Mouse (Mus musculus): Measurements from ENCODE around the gene Rsc1a1. TPM values are rescaled to one million over a fixed set of nuclear protein-coding genes. Genes with fewer than 3 reads are reported as not detected.

Gene Rsc1a1
- total and polyA plus RNA-seq, 3 experiments: 2.4 to 15.0 (median 7.3) TPM

- H3K9me3 ChIP-seq (replicated peaks): no peaks in the 10 kb centered on the region
- peaks cover 15% of the 10 kb centered on the region for H3K27me3 ChIP-seq (ENCODE audit: insufficient read depth, low read length)
- ATAC-seq (ENCODE audit: extremely low read depth, insufficient number of reproducible peaks, low FRiP score, poor library complexity, severe bottlenecking) (no peak), DNase-seq (ENCODE audit: low spot score) (no peak)
- peaks cover 11% of the 10 kb centered on the region for H3K36me3 ChIP-seq (replicated peaks)
- no peak overlapping the region for H3K4me3 ChIP-seq (ENCODE audit: low read depth, low read length)
- TF ChIP-seq CTCF (IDR thresholded peaks at IDR 0.05; ENCODE audit: low read depth, low read length): no peak
- TF ChIP-seq GATA2 (IDR thresholded peaks at IDR 0.05; ENCODE audit: borderline replicate concordance, low read depth, low read length): no peak
- TF ChIP-seq GATA1 (IDR thresholded peaks at IDR 0.05; ENCODE audit: borderline replicate concordance, low read length): no peak
- no peak for TF ChIP-seq POLR2AphosphoS5 (IDR thresholded peaks at IDR 0.05; ENCODE audit: insufficient replicate concordance, low read depth, low read length)
- TF ChIP-seq TAL1 (conservative IDR thresholded peaks at IDR 0.05; ENCODE audit: low read depth, low read length): no peak
- H3K4me1 ChIP-seq (ENCODE audit: insufficient read depth, low read depth, low read length): peaks cover 39% of the 10 kb centered on the region
These were observed 40.3 kb upstream of the Rsc1a1 start for GRCm38 (mm10) chr4:141725738-141726137.

GRCm38 (mm10) chr4:141725277-141725676 is 39.9 kb upstream of the Rsc1a1 start:
- H3K4me1 ChIP-seq (ENCODE audit: insufficient read depth, low read depth, low read length): peaks cover 39% of the 10 kb centered on the region
- H3K4me3 ChIP-seq (ENCODE audit: low read depth, low read length): no peak overlapping the region
- ATAC-seq (ENCODE audit: extremely low read depth, insufficient number of reproducible peaks, low FRiP score, poor library complexity, severe bottlenecking): no peak
- peaks cover 16% of the 10 kb centered on the region for H3K36me3 ChIP-seq (replicated peaks)
- TF ChIP-seq TAL1 (conservative IDR thresholded peaks at IDR 0.05; ENCODE audit: low read depth, low read length) (no peak), GATA2 (IDR thresholded peaks at IDR 0.05; ENCODE audit: borderline replicate concordance, low read depth, low read length) (no peak), CTCF (IDR thresholded peaks at IDR 0.05; ENCODE audit: low read depth, low read length) (no peak), GATA1 (IDR thresholded peaks at IDR 0.05; ENCODE audit: borderline replicate concordance, low read length) (no peak), POLR2AphosphoS5 (IDR thresholded peaks at IDR 0.05; ENCODE audit: insufficient replicate concordance, low read depth, low read length) (no peak)
- H3K9me3 ChIP-seq (replicated peaks): no peaks in the 10 kb centered on the region
- peaks cover 11% of the 10 kb centered on the region for H3K27me3 ChIP-seq (ENCODE audit: insufficient read depth, low read length)
- DNase-seq (ENCODE audit: low spot score): no peak

- no peak for TF ChIP-seq POLR2AphosphoS5 (IDR thresholded peaks at IDR 0.05; ENCODE audit: insufficient replicate concordance, low read depth, low read length)
- no peak for TF ChIP-seq GATA2 (IDR thresholded peaks at IDR 0.05; ENCODE audit: borderline replicate concordance, low read depth, low read length)
- TF ChIP-seq TAL1 (conservative IDR thresholded peaks at IDR 0.05; ENCODE audit: low read depth, low read length): no peak
- TF ChIP-seq CTCF (IDR thresholded peaks at IDR 0.05; ENCODE audit: low read depth, low read length): no peak
- TF ChIP-seq GATA1 (IDR thresholded peaks at IDR 0.05; ENCODE audit: borderline replicate concordance, low read length): no peak
- Histone ChIP-seq H3K27me3 (ENCODE audit: insufficient read depth, low read length) (peaks cover 9% of the 10 kb centered on the region), H3K4me3 (ENCODE audit: low read depth, low read length) (no peak overlapping the region), H3K9me3 (replicated peaks) (peaks cover 2% of the 10 kb centered on the region; the same call in 1 of the 2 replicates), H3K4me1 (ENCODE audit: insufficient read depth, low read depth, low read length) (peaks cover 45% of the 10 kb centered on the region), H3K36me3 (replicated peaks) (peaks cover 22% of the 10 kb centered on the region)
- DNase-seq (ENCODE audit: low spot score) (no peak), ATAC-seq (ENCODE audit: extremely low read depth, insufficient number of reproducible peaks, low FRiP score, poor library complexity, severe bottlenecking) (no peak)
These were observed 39.2 kb upstream of the Rsc1a1 start for GRCm38 (mm10) chr4:141724594-141724993.

- Histone ChIP-seq H3K9me3 (replicated peaks) (peaks cover 2% of the 10 kb centered on the region; the same call in 1 of the 2 replicates), H3K4me1 (ENCODE audit: insufficient read depth, low read depth, low read length) (peaks cover 53% of the 10 kb centered on the region), H3K4me3 (ENCODE audit: low read depth, low read length) (peak overlapping the region; percentile 99), H3K27me3 (ENCODE audit: insufficient read depth, low read length) (peaks cover 3% of the 10 kb centered on the region; the same call in 1 of the 2 replicates), H3K36me3 (replicated peaks) (peaks cover 30% of the 10 kb centered on the region)
- ATAC-seq (ENCODE audit: extremely low read depth, insufficient number of reproducible peaks, low FRiP score, poor library complexity, severe bottlenecking) (no peak), DNase-seq (ENCODE audit: low spot score) (no peak)
- TF ChIP-seq GATA2 (IDR thresholded peaks at IDR 0.05; ENCODE audit: borderline replicate concordance, low read depth, low read length) (no peak), POLR2AphosphoS5 (IDR thresholded peaks at IDR 0.05; ENCODE audit: insufficient replicate concordance, low read depth, low read length) (no peak), CTCF (IDR thresholded peaks at IDR 0.05; ENCODE audit: low read depth, low read length) (no peak), TAL1 (conservative IDR thresholded peaks at IDR 0.05; ENCODE audit: low read depth, low read length) (no peak), GATA1 (IDR thresholded peaks at IDR 0.05; ENCODE audit: borderline replicate concordance, low read length) (no peak)
These were observed 38.3 kb upstream of the Rsc1a1 start for GRCm38 (mm10) chr4:141723673-141724068.

- Histone ChIP-seq H3K27me3 (ENCODE audit: insufficient read depth, low read length) (peaks cover 3% of the 10 kb centered on the region; the same call in 1 of the 2 replicates), H3K4me1 (ENCODE audit: insufficient read depth, low read depth, low read length) (peaks cover 56% of the 10 kb centered on the region), H3K9me3 (replicated peaks) (peaks cover 2% of the 10 kb centered on the region; the same call in 1 of the 2 replicates), H3K36me3 (replicated peaks) (peaks cover 35% of the 10 kb centered on the region), H3K4me3 (ENCODE audit: low read depth, low read length) (peak within 1 kb of the TSS; percentile 99)
- no peak for TF ChIP-seq TAL1 (conservative IDR thresholded peaks at IDR 0.05; ENCODE audit: low read depth, low read length)
- no peak for TF ChIP-seq GATA2 (IDR thresholded peaks at IDR 0.05; ENCODE audit: borderline replicate concordance, low read depth, low read length)
- DNase-seq (ENCODE audit: low spot score): peak; percentile 93
- peak; percentile 11; the same call in 1 of the 2 replicates for ATAC-seq (ENCODE audit: extremely low read depth, insufficient number of reproducible peaks, low FRiP score, poor library complexity, severe bottlenecking)
These were observed 37.6 kb upstream of the Rsc1a1 start, which contains the start of gene Ddi2 for GRCm38 (mm10) chr4:141722731-141723672. Ddi2 (minus strand) TSS chr4:141723419.

- peak overlapping the region; percentile 99 for H3K4me3 ChIP-seq (ENCODE audit: low read depth, low read length)
- no peaks in the 10 kb centered on the region for H3K27me3 ChIP-seq (ENCODE audit: insufficient read depth, low read length)
- H3K36me3 ChIP-seq (replicated peaks): peaks cover 45% of the 10 kb centered on the region
- ATAC-seq (ENCODE audit: extremely low read depth, insufficient number of reproducible peaks, low FRiP score, poor library complexity, severe bottlenecking): no peak
- peaks cover 2% of the 10 kb centered on the region; the same call in 1 of the 2 replicates for H3K9me3 ChIP-seq (replicated peaks)
- TF ChIP-seq GATA1 (IDR thresholded peaks at IDR 0.05; ENCODE audit: borderline replicate concordance, low read length) (no peak), TAL1 (conservative IDR thresholded peaks at IDR 0.05; ENCODE audit: low read depth, low read length) (no peak), GATA2 (IDR thresholded peaks at IDR 0.05; ENCODE audit: borderline replicate concordance, low read depth, low read length) (no peak)
- no peak for DNase-seq (ENCODE audit: low spot score)
- H3K4me1 ChIP-seq (ENCODE audit: insufficient read depth, low read depth, low read length): peaks cover 65% of the 10 kb centered on the region
These were observed 36.6 kb upstream of the Rsc1a1 start for GRCm38 (mm10) chr4:141721961-141722360.
